Mouse (Mus musculus): Measurements from ENCODE around the gene Aqp2. TPM values are rescaled to one million over a fixed set of nuclear protein-coding genes. Genes with fewer than 3 reads are reported as not detected.
A peak's percentile ranks its signal among the peaks of the same experiment; 100 is the strongest.

Aqp2 gene
- total and polyA plus RNA-seq, 2 experiments from 2014 or later = not detected

GRCm38 (mm10) chr15:99544047-99544446 is 34.8 kb upstream of the Aqp2 start:
- no peak for TF ChIP-seq CTCF (IDR thresholded peaks at IDR 0.05)
- Histone ChIP-seq H3K4me3 (ENCODE audit: low read depth, low read length) (no peak overlapping the region), H3K9me3 (ENCODE audit: low read length) (no peaks in the 10 kb centered on the region), H3K9ac (replicated peaks; ENCODE audit: low read length, poor library complexity, severe bottlenecking) (no peak overlapping the region), H3K27me3 (ENCODE audit: insufficient read depth, low read length) (no peaks in the 10 kb centered on the region), H3K4me2 (ENCODE audit: low read depth, low read length, poor library complexity, severe bottlenecking) (no peak overlapping the region), H3K4me1 (ENCODE audit: insufficient read depth, low read length) (no peaks in the 10 kb centered on the region), H3K36me3 (ENCODE audit: insufficient read depth, low read length) (no peaks in the 10 kb centered on the region), H3K27ac (ENCODE audit: low read depth, low read length) (no peak overlapping the region)
- WGBS = 83% methylated on average over 7 of the region's 7 CpGs
- DNase-seq (ENCODE audit: low spot score) = no peak
- no peak for ATAC-seq (ENCODE audit: low FRiP score)

GRCm38 (mm10) chr15:99546596-99546995 is 32.3 kb upstream of the Aqp2 start:
- ATAC-seq (ENCODE audit: low FRiP score) = no peak
- WGBS = 48% methylated on average over 11 of the region's 11 CpGs

GRCm38 (mm10) chr15:99547732-99548131 is 31.1 kb upstream of the Aqp2 start:
- ATAC-seq (ENCODE audit: low FRiP score) = no peak
- Histone ChIP-seq H3K36me3 (ENCODE audit: insufficient read depth, low read length) (peaks cover 7% of the 10 kb centered on the region; the same call in 1 of the 2 replicates), H3K4me1 (ENCODE audit: insufficient read depth, low read length) (no peaks in the 10 kb centered on the region), H3K4me2 (ENCODE audit: low read depth, low read length, poor library complexity, severe bottlenecking) (no peak overlapping the region), H3K9ac (replicated peaks; ENCODE audit: low read length, poor library complexity, severe bottlenecking) (no peak overlapping the region), H3K27ac (ENCODE audit: low read depth, low read length) (no peak overlapping the region), H3K4me3 (ENCODE audit: low read depth, low read length) (no peak overlapping the region), H3K27me3 (ENCODE audit: insufficient read depth, low read length) (no peaks in the 10 kb centered on the region), H3K9me3 (ENCODE audit: low read length) (no peaks in the 10 kb centered on the region)
- WGBS = 78% methylated on average over 6 of the region's 6 CpGs
- no peak for DNase-seq (ENCODE audit: low spot score)
- TF ChIP-seq CTCF (IDR thresholded peaks at IDR 0.05) = no peak

More at GRCm38 (mm10) chr15:99546596-99546995, 32.3 kb upstream of the Aqp2 start:
- Histone ChIP-seq H3K9ac (replicated peaks; ENCODE audit: low read length, poor library complexity, severe bottlenecking) (no peak overlapping the region), H3K4me3 (ENCODE audit: low read depth, low read length) (no peak overlapping the region), H3K9me3 (ENCODE audit: low read length) (no peaks in the 10 kb centered on the region), H3K4me1 (ENCODE audit: insufficient read depth, low read length) (no peaks in the 10 kb centered on the region), H3K27ac (ENCODE audit: low read depth, low read length) (peak overlapping the region; percentile 38; the same call in 1 of the 2 replicates), H3K4me2 (ENCODE audit: low read depth, low read length, poor library complexity, severe bottlenecking) (no peak overlapping the region), H3K36me3 (ENCODE audit: insufficient read depth, low read length) (peaks cover 7% of the 10 kb centered on the region; the same call in 1 of the 2 replicates), H3K27me3 (ENCODE audit: insufficient read depth, low read length) (no peaks in the 10 kb centered on the region)
- peak; percentile 74 for DNase-seq (ENCODE audit: low spot score)
- no peak for TF ChIP-seq CTCF (IDR thresholded peaks at IDR 0.05)

- no peak for ATAC-seq (ENCODE audit: low FRiP score)
- no peak for DNase-seq (ENCODE audit: low spot score)
- Histone ChIP-seq H3K27ac (ENCODE audit: low read depth, low read length) (no peak overlapping the region), H3K4me3 (ENCODE audit: low read depth, low read length) (no peak overlapping the region), H3K9ac (replicated peaks; ENCODE audit: low read length, poor library complexity, severe bottlenecking) (no peak overlapping the region), H3K4me2 (ENCODE audit: low read depth, low read length, poor library complexity, severe bottlenecking) (no peak overlapping the region), H3K36me3 (ENCODE audit: insufficient read depth, low read length) (peaks cover 7% of the 10 kb centered on the region; the same call in 1 of the 2 replicates), H3K9me3 (ENCODE audit: low read length) (no peaks in the 10 kb centered on the region), H3K4me1 (ENCODE audit: insufficient read depth, low read length) (no peaks in the 10 kb centered on the region), H3K27me3 (ENCODE audit: insufficient read depth, low read length) (no peaks in the 10 kb centered on the region)
- TF ChIP-seq CTCF (IDR thresholded peaks at IDR 0.05) = no peak
- 47% methylated on average over 2 of the region's 2 CpGs for WGBS
These were observed 29.0 kb upstream of the Aqp2 start for GRCm38 (mm10) chr15:99549901-99550300.

GRCm38 (mm10) chr15:99553767-99554166 is 25.1 kb upstream of the Aqp2 start:
- H3K4me3 ChIP-seq (ENCODE audit: low read depth, low read length) = no peak overlapping the region
- H3K4me1 ChIP-seq (ENCODE audit: insufficient read depth, low read length) = no peaks in the 10 kb centered on the region
- TF ChIP-seq CTCF (IDR thresholded peaks at IDR 0.05) = no peak
- no peak overlapping the region for H3K4me2 ChIP-seq (ENCODE audit: low read depth, low read length, poor library complexity, severe bottlenecking)
- no peak overlapping the region for H3K9ac ChIP-seq (replicated peaks; ENCODE audit: low read length, poor library complexity, severe bottlenecking)
- peaks cover 7% of the 10 kb centered on the region; the same call in 1 of the 2 replicates for H3K36me3 ChIP-seq (ENCODE audit: insufficient read depth, low read length)
- WGBS = 70% methylated on average over 6 of the region's 6 CpGs
- no peaks in the 10 kb centered on the region for H3K27me3 ChIP-seq (ENCODE audit: insufficient read depth, low read length)
- no peak overlapping the region for H3K27ac ChIP-seq (ENCODE audit: low read depth, low read length)
- ATAC-seq (ENCODE audit: low FRiP score) (no peak), DNase-seq (ENCODE audit: low spot score) (no peak)
- no peaks in the 10 kb centered on the region for H3K9me3 ChIP-seq (ENCODE audit: low read length)

- no peak overlapping the region for H3K27ac ChIP-seq (ENCODE audit: low read depth, low read length)
- no peak for DNase-seq (ENCODE audit: low spot score)
- peak; percentile 20; the same call in 1 of the 2 replicates for TF ChIP-seq CTCF (IDR thresholded peaks at IDR 0.05)
- H3K9ac ChIP-seq (replicated peaks; ENCODE audit: low read length, poor library complexity, severe bottlenecking) = no peak overlapping the region
- no peaks in the 10 kb centered on the region for H3K9me3 ChIP-seq (ENCODE audit: low read length)
- no peaks in the 10 kb centered on the region for H3K4me1 ChIP-seq (ENCODE audit: insufficient read depth, low read length)
- H3K36me3 ChIP-seq (ENCODE audit: insufficient read depth, low read length) = no peaks in the 10 kb centered on the region
- no peak overlapping the region for H3K4me3 ChIP-seq (ENCODE audit: low read depth, low read length)
- no peaks in the 10 kb centered on the region for H3K27me3 ChIP-seq (ENCODE audit: insufficient read depth, low read length)
- H3K4me2 ChIP-seq (ENCODE audit: low read depth, low read length, poor library complexity, severe bottlenecking) = no peak overlapping the region
- WGBS = 86% methylated on average over 1 of the region's 1 CpGs
- ATAC-seq (ENCODE audit: low FRiP score) = no peak
These were observed 19.9 kb upstream of the Aqp2 start for GRCm38 (mm10) chr15:99558947-99559346.

Data from midbrain, postnatal 0 days (tissue).